Mouse (Mus musculus): ENCODE results near the gene Ifngr2.

- TF ChIP-seq POLR2A (IDR thresholded peaks at IDR 0.05; ENCODE audit: extremely low read depth, insufficient read depth, low read length) (no peak), CTCF (IDR thresholded peaks at IDR 0.05; ENCODE audit: low read depth, low read length) (no peak)
Measured at GRCm38 (mm10) chr16:91557693-91558092, 10.8 kb downstream of the Ifngr2 start.

Measured in liver, adult 2 months (tissue).